Mouse (Mus musculus): ENCODE measurements around the gene Klf6.

DNA sequence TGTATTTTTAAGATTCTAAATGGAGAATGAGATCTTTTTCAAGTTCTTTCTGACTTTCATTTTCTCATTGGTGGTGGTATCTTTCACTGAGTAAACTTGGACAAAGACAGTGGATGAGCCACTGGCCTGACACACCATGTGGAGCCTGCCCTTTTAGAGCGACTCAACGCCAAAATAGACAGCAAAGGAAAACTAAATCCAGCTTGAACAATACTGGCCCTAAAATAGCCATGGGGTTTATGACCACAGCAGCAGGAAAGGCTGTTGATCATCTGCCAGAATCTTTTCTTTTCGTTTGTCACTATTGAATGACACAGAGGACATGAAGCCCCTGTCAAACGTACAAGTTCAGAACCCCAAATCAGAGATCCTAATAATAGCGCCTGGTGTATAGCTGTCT, 18.4 kb upstream of the Klf6 start:
- TF ChIP-seq POLR2A (IDR thresholded peaks at IDR 0.05; ENCODE audit: insufficient read depth, low read depth, low read length) (no peak), CTCF (IDR thresholded peaks at IDR 0.05) (no peak), EP300 (IDR thresholded peaks at IDR 0.05; ENCODE audit: insufficient read depth, low read depth, low read length) (no peak)
